In genomic region chr9:118976561-118976960, GRCm38 (mm10) we compare ENCODE assay signal across 14 mouse cellular contexts. TPM values are rescaled to one million over a fixed set of nuclear protein-coding genes. Genes with fewer than 3 reads are reported as not detected.
DNase-seq lines count a peak whose midpoint lies in the region; ATAC-seq and TF ChIP-seq lines count a peak whose summit lies in the region.
"Had no signal": no experiment of that assay in that cellular context is flagged by ENCODE, and none has a peak within 500 bp of the region (broad histone marks: within the 10 kb centered on the region; RNA-seq: fewer than 3 reads in every experiment).

No protein-coding gene starts in this region.

- no peaks in the 10 kb centered on the region for H3K27me3 ChIP-seq in heart, embryonic 10.5 days (ENCODE audit: insufficient read depth, poor library complexity, severe bottlenecking)
- no peaks in the 10 kb centered on the region for H3K27me3 ChIP-seq in embryonic facial prominence, embryonic 13.5 days
- H3K27me3 ChIP-seq in stomach, postnatal 0 days (ENCODE audit: control insufficient read depth, insufficient read depth, low read length): no peaks in the 10 kb centered on the region
- H3K27me3 ChIP-seq: forebrain, embryonic 13.5 days; hindbrain, embryonic 12.5 days; liver, embryonic 13.5 days; midbrain, embryonic 12.5 days had no signal

- H3K36me3 ChIP-seq in heart, embryonic 10.5 days: no peaks in the 10 kb centered on the region
- peaks cover 3% of the 10 kb centered on the region; the same call in 1 of the 2 replicates for H3K36me3 ChIP-seq in embryonic facial prominence, embryonic 13.5 days
- H3K36me3 ChIP-seq in stomach, postnatal 0 days (ENCODE audit: control insufficient read depth, insufficient read depth, low read length): no peaks in the 10 kb centered on the region
- H3K36me3 ChIP-seq: hindbrain, embryonic 12.5 days; liver, embryonic 13.5 days; midbrain, embryonic 12.5 days had no signal

- no peak for ATAC-seq in embryonic facial prominence, embryonic 13.5 days (ENCODE audit: insufficient number of reproducible peaks, insufficient read depth, low FRiP score, low TSS enrichment, low read depth)
- ATAC-seq in stomach, postnatal 0 days (ENCODE audit: low FRiP score, low TSS enrichment): no peak
- ATAC-seq: forebrain, embryonic 13.5 days had no signal

- no peak for TF ChIP-seq EP300 in stomach, postnatal 0 days (optimal IDR thresholded peaks at IDR 0.05)

- H3K9ac ChIP-seq in embryonic facial prominence, embryonic 13.5 days: no peak overlapping the region
- H3K9ac ChIP-seq in stomach, postnatal 0 days (ENCODE audit: low read length): no peak overlapping the region
- H3K9ac ChIP-seq: forebrain, embryonic 13.5 days; hindbrain, embryonic 12.5 days; liver, embryonic 13.5 days; midbrain, embryonic 12.5 days had no signal

- H3K27ac ChIP-seq in heart, embryonic 10.5 days: peak overlapping the region; percentile 83; the same call in 1 of the 2 replicates
- peak overlapping the region; percentile 51; the same call in 1 of the 2 replicates for H3K27ac ChIP-seq in layer of hippocampus, adult 2 months
- peak overlapping the region; percentile 62; the same call in 1 of the 2 replicates for H3K27ac ChIP-seq in embryonic facial prominence, embryonic 13.5 days
- H3K27ac ChIP-seq in stomach, postnatal 0 days (replicated peaks): no peak overlapping the region
- H3K27ac ChIP-seq: forebrain, embryonic 13.5 days; hindbrain, embryonic 12.5 days; liver, embryonic 13.5 days; midbrain, embryonic 12.5 days had no signal

- no peak overlapping the region for H3K4me3 ChIP-seq in heart, embryonic 10.5 days
- H3K4me3 ChIP-seq in layer of hippocampus, adult 2 months: no peak overlapping the region
- H3K4me3 ChIP-seq in embryonic facial prominence, embryonic 13.5 days: no peak overlapping the region
- no peak overlapping the region for H3K4me3 ChIP-seq in stomach, postnatal 0 days (ENCODE audit: low read depth, low read length)
- H3K4me3 ChIP-seq: forebrain, embryonic 13.5 days; hindbrain, embryonic 12.5 days; liver, embryonic 13.5 days; midbrain, embryonic 12.5 days had no signal

- intact Hi-C loops in heart, postnatal 36 days (cut with DNase I): no loop called here

- H3K4me1 ChIP-seq in heart, embryonic 10.5 days: peaks cover 74% of the 10 kb centered on the region
- peaks cover 82% of the 10 kb centered on the region for H3K4me1 ChIP-seq in embryonic facial prominence, embryonic 13.5 days
- peaks cover 8% of the 10 kb centered on the region; the same call in 1 of the 2 replicates for H3K4me1 ChIP-seq in stomach, postnatal 0 days (replicated peaks; ENCODE audit: control insufficient read depth, insufficient read depth)

- 75% methylated on average over 7 of the region's 7 CpGs for WGBS in heart, embryonic 10.5 days
- 85% methylated on average over 7 of the region's 7 CpGs for WGBS in embryonic facial prominence, embryonic 13.5 days
- WGBS in stomach, postnatal 0 days: 76% methylated on average over 7 of the region's 7 CpGs

- DNase-seq in heart, embryonic 10.5 days (ENCODE audit: low spot score): no peak
- no peak for DNase-seq in heart, postnatal 36 days
- DNase-seq in layer of hippocampus, adult 2 months (ENCODE audit: low spot score in 2 of 2): no peak
- no peak for DNase-seq in layer of hippocampus, adult 8-10 months (ENCODE audit: low spot score in 2 of 2)
- peak; percentile 40 to 53 for DNase-seq in cerebellum, postnatal 14 days
- no peak for DNase-seq in stomach, postnatal 0 days (ENCODE audit: low spot score)
- DNase-seq: gastrocnemius, postnatal 25 days; kidney, adult 8-10 months; liver, embryonic 13.5 days; spleen, adult 18-20 months had no signal

- H3K9me3 ChIP-seq in heart, embryonic 10.5 days: no peaks in the 10 kb centered on the region
- H3K9me3 ChIP-seq in embryonic facial prominence, embryonic 13.5 days: no peaks in the 10 kb centered on the region
- H3K9me3 ChIP-seq in stomach, postnatal 0 days (ENCODE audit: control insufficient read depth, low read length): no peaks in the 10 kb centered on the region
- H3K9me3 ChIP-seq: forebrain, embryonic 13.5 days; hindbrain, embryonic 12.5 days; liver, embryonic 13.5 days; midbrain, embryonic 12.5 days had no signal

- H3K4me2 ChIP-seq in embryonic facial prominence, embryonic 13.5 days: no peak overlapping the region
- H3K4me2 ChIP-seq in stomach, postnatal 0 days (replicated peaks; ENCODE audit: low read depth): no peak overlapping the region
- H3K4me2 ChIP-seq: forebrain, embryonic 13.5 days; hindbrain, embryonic 12.5 days; liver, embryonic 13.5 days; midbrain, embryonic 12.5 days had no signal

- TF ChIP-seq CTCF in layer of hippocampus, adult 2 months (conservative IDR thresholded peaks at IDR 0.05): no peak
- no peak for TF ChIP-seq CTCF in stomach, postnatal 0 days (IDR thresholded peaks at IDR 0.05; ENCODE audit: low read depth)

RNA-seq across cellular contexts. Expression of gene Ctdspl, which starts 50.3 kb away (rescaled TPM):
- 8.8 and 10.2 TPM in 2 replicates for polyA plus RNA-seq in heart, embryonic 10.5 days (2016; fragmentation: Nextera tagmentation; extraction: Ambion mirVana)
- total RNA-seq in heart, postnatal 36 days (2021): 10 to 100 TPM; 11.2 to 11.3 TPM
- 10 to 100 TPM; 23.9 to 28.0 TPM for total RNA-seq in layer of hippocampus, adult 2 months (2021)
- 10 to 100 TPM; 24.7 to 30.4 (median 28.1) TPM for total RNA-seq in layer of hippocampus, adult 8-10 months (2022)
- 20.6 and 21.3 TPM in 2 replicates for polyA plus RNA-seq in embryonic facial prominence, embryonic 13.5 days (2015; fragmentation: Nextera tagmentation; extraction: Ambion mirVana)
- 7.4 and 9.0 TPM in 2 replicates for polyA plus RNA-seq in stomach, postnatal 0 days (2015; fragmentation: Nextera tagmentation; extraction: Ambion mirVana)

Comparison
In these comparisons a context has a peak if more than half of its experiments do, and no peak if none do; other contexts are left out.
1. DNase-seq: peak in cerebellum, postnatal 14 days (2 of 2); none in heart, embryonic 10.5 days (single experiment), heart, postnatal 36 days (0 of 2), layer of hippocampus, adult 2 months (0 of 2), layer of hippocampus, adult 8-10 months (0 of 2) and stomach, postnatal 0 days (single experiment).